Mouse (Mus musculus) frontal cortex, postnatal 25 days (tissue): ENCODE data around the gene Zfp119b.
"Not testable (repeated sequence)": the region's sequence is repeated elsewhere in the genome, so short reads cannot be mapped to it uniquely, and the experiment has no call there.

ENCODE experiments used
- DNase-seq, 2 experiments: peaks; one replicate each; pipeline ENCODE4 v3.0.0; 2022; ENCODE audit warnings: low spot score in 2 of 2

The Zfp119b gene

GRCm38 (mm10) chr17:55957726-55958583 lies 8.7 kb upstream of the Zfp119b start:
- no peak for DNase-seq

- DNase-seq, result peak; percentile 62 to 70
Measured at GRCm38 (mm10) chr17:55957168-55957567, 7.9 kb upstream of the Zfp119b start.

- DNase-seq, result no peak
Measured at GRCm38 (mm10) chr17:55956591-55956990, 7.3 kb upstream of the Zfp119b start.

GRCm38 (mm10) chr17:55956129-55956528 lies 6.8 kb upstream of the Zfp119b start:
- DNase-seq, result peak; percentile 64

- DNase-seq, result no peak
Measured at GRCm38 (mm10) chr17:55954229-55954628, 4.9 kb upstream of the Zfp119b start.

DNA sequence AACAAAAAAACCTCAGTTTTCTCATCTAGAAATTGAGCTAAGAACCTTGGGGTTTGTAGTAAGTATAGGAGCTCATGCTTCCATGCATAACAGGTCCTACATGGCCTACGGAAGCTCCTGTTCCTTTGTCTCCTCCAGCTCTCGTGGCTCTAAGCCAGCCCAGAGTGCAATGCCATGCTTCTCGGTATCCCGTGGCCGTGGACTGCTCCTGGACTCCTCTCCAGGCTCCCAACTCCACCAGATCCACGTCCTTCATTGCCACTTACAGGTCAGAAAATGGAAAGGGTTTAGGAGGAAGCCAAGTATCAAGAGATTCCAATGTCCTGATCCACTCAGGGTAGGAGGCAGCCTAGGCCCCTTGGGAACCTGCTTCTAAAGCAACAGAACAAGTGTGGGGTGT lies 4.5 kb upstream of the Zfp119b start:
- DNase-seq, result no peak

GRCm38 (mm10) chr17:55952447-55953027 lies 3.2 kb upstream of the Zfp119b start, which contains the start of gene Ebi3:
Gene Ebi3 (plus strand): TSS chr17:55952640.
- no peak for DNase-seq

GRCm38 (mm10) chr17:55952041-55952440 lies 2.7 kb upstream of the Zfp119b start:
- DNase-seq, result no peak

DNA sequence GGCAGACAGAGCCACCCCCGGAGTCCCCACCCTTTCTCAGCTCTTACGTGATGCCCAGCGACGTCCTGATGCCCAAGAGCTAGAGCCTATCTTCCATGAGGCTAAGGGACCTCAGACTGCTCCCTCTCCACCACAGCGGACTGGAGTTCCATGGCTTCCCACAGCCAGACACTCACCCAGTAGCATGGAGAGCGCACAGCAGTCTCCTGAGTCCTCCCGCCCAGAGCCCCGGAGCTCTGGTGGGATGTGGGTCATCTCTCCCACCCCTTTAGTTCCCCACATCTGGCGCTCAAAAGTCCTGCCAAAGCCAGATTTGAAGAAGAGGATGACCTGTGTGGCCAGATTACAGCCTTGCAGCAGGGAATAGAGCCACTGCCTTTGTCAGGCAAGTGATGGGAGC lies 1.3 kb upstream of the Zfp119b start:
- no peak for DNase-seq

DNA sequence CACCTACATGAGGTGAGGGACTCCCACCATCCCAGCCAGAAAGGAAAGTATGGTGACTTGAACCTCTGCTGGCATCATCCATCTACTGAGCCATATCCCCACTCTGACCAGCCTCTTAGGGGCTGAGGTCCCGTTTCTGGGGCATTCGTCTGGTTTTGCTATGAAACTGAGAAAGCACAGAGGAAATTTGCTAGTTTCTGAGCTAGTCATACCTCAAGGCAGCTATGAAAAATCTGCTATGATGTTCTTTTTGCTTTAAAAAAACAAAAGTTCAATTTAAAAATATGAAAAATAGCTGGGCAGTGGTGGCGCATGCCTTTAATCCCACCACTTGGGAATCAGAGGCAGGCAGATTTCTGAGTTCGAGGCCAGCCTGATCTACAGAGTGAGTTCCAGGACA lies 653 bp downstream of the Zfp119b start:
- DNase-seq, result no peak

- DNase-seq, result peak in 1 of 2 experiments; percentile 12
Measured at GRCm38 (mm10) chr17:55945696-55946095, 3.6 kb downstream of the Zfp119b start.

- peak; percentile 86 to 89 for DNase-seq
Measured at GRCm38 (mm10) chr17:55944866-55945682, 4.2 kb downstream of the Zfp119b start.

DNA sequence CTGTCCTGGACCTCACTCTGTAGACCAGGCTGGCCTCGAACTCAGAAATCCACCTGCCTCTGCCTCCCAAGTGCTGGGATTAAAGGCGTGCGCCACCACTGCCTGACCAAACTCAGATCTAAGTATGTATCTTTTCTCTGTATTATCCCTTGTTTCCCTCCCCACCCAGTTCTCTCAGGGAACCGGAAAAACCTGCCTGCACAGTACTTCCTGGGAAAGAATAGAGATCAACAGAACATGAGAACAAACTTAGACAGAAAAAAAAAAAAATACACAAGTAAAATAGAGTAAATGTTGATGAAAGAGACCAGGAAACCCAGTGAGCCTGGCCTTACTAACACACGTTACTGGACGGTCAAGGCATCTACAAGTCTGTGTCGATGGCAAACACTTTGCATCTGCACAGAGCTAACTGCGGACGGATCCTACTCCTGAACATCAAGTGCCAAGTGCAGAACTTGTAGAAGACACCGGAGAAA lies 4.9 kb downstream of the Zfp119b start:
- not testable (repeated sequence) for DNase-seq

DNA sequence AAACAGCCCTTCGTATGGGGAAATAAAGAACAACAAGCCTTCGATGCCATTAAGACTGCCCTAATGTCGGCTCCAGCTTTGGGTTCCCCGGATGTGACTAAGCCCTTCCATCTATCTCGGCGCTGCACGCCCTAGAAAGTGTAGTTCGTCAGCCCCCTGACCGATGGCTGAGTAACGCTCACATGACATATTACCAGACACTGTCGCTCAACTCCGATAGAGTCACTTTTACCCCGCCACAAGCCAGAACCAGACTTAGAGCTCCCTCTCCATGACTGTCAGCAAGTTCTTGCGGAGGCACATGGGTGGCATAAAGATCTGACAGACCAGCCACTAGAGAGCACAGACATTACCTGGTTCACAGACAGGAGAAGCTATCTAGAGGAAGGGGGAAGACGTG lies 16.1 kb downstream of the Zfp119b start:
- DNase-seq, result no peak

DNA sequence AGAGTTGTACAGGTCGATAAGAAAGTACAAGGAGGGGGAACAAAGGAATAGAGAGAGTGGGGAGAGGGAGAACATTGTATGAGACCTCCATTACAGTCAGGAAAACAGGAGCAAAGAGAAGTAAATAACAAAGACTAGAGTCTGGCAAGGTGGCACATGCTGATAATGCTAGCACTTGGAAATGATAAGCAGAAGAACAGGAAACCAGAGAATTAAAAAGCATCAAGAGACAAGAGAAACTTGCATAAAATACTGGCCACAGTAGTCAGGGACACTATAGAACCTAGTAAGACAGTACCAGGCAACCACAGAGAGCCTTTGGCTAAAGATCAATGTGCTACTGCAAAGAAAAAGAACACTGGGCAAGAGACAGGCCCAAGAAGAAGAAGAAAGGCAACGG lies 16.7 kb downstream of the Zfp119b start:
- DNase-seq, result no peak

DNA sequence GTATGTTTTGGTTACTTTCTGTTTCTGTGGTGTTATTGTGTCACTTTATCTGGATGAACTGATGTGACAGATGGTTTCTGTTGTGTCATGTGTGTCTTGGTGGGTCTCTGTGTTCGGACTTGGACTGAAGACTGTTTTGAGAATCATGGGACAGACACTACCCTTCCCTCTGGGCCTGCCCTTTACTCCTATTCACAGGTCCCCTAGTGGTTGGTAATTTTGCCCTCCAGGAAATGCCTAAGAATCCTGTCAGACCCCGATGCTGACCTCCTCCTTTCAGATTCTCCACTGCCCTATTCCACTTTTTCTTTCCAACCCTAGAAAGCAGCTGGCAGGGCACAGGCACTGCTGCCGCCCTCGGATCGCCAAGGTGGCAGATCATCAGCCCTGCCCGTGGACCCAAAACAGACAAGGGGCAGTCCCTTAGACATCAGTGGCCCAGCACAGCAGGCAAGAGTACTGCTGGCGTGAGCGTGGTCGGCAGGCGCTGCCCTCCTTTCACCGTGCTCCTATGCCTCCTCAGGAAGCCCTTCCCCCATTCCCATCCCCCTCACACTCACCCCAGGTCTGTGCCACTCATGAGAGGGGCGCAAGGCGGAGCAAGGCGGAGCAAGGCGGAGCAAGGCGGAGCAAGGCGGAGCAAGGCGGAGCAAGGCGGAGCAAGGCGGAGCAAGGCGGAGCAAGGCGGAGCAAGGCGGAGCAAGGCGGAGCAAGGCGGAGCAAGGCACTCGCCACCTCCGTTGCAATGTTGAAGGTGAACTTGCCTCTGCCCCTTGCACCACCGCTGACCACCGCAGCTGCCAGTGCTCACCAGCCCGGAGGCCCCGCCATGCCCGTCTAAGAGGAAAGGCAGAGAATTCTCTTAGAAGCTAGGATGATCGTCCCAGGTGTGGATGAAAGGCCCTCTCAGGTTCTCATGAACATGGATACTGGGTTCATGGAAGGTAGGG lies 17.5 kb downstream of the Zfp119b start:
- DNase-seq, result peak in 1 of 2 experiments; percentile 52

DNA sequence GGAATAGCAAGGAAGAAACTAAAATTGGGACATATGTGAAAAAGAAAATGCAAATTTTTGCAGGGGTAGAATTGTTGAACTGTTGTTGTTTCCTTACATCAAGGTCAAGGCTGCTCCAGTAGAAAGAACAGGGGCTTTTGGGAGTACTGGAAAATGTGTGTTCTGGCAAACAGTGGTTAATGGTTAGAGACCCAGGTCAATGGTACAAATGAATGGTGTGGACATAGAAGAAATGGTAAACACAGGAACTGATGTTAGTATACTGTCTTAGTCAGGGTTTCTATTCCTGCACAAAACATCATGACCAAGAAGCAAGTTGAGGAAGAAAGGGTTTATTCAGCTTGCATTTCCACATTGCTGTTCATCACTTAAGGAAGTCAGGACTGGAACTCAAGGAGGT lies 42.6 kb downstream of the Zfp119b start:
- DNase-seq, result no peak

DNA sequence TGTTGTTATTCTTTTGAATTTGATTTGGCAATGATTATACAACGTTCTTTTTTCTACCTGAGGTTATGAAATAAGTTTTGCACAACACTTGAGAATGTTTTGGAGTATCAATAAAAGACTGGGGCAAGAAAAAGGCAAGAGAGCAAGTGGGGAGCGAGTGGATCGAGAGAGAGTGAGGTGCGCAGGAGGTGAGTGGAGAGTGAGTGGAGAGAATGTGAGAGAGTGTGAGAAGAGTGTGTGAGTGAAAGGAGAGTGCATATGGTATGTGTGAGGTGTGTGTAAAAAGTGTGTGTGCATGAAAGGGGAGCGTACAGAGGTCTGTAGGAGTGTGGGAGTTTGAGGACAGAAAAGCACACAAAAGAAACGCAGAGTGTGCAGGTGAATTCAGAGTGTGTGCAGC lies 45.2 kb downstream of the Zfp119b start:
- DNase-seq, result no peak

DNA sequence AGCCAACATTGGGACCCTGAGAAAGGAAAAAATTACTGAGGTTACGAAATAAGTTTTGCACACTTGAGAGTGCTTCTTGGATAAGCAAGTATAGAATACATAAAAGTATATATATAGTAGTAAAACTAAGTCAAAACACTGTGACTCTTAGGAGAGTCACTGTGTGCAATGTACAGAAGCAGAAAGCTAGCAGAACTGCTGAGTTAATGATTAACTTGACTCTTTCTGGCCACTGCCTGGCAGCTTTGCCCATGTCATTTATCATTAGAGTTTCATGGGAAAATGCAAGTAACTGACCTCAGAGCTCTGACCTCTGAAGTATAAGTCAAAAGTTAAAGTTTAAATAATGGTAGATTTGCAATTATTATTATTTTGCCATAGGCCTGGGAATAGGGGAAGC lies 45.6 kb downstream of the Zfp119b start:
- DNase-seq, result no peak

DNA sequence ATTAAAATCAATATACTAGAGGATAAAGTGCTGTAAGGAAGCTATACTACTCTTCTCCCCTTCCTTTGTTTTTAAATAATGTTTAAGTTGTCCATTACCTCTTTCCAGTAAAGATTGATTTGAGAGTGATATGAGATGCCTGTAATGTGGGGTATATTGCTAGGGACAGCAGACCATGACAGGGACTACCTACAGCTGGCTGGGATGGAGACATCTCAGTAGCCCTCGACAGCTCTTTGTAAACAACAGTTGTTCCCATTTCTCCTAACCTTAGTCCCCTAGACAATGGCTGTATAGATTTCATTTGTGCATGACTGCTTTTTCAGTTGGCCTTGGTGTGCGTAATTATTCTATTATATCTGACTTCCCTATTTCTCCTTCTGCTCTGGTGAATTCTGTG lies 46.2 kb downstream of the Zfp119b start:
- DNase-seq, result no peak

DNA sequence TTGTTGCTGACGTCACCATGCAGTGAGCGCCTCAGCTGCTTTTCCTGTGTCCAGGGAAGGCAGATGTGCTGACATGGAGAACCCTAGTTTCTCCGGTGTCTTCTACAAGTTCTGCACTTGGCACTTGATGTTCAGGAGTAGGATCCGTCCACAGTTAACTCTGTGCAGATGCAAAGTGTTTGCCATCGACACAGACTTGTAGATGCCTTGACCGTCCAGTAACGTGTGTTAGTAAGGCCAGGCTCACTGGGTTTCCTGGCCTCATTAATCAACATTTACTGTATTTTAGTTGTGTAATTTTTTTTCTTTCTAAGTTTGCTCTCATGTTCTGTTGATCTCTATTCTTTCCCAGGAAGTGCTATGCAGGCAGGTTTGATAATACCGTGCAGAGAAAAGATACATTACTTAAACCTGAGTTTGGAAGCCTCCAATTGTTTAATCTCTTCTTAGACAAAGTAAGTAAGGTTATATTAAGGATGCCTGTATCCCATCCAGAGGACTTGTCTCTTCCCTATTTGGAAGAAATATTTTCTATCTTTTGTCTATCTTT lies 56.8 kb downstream of the Zfp119b start:
- not testable (repeated sequence) for DNase-seq
